Mouse (Mus musculus) gastrocnemius, adult 18-20 months (tissue): ENCODE data around the gene Phf21a. TPM values are rescaled to one million over a fixed set of nuclear protein-coding genes. Genes with fewer than 3 reads are reported as not detected.
A peak's percentile ranks its signal among the peaks of the same experiment; 100 is the strongest.

Source experiments
- DNase-seq: peaks from one replicate; pipeline ENCODE4 v3.0.0; 2021; ENCODE audit warnings: low spot score
- total RNA-seq, 2 experiments: library from RNA; stranded (reverse); gene quantifications; 2 replicates each; pipeline ENCODE4 v1.2.3; 2021

The Phf21a gene
- total RNA-seq, 2 experiments from 2014 or later, result 21.5 to 25.4 TPM

GRCm38 (mm10) chr2:92289335-92289734 lies 196.4 kb downstream of the Phf21a start:
- DNase-seq, result no peak

- DNase-seq, result no peak
Observed at GRCm38 (mm10) chr2:92291526-92291925, 198.6 kb downstream of the Phf21a start.

GRCm38 (mm10) chr2:92296402-92296801 lies 203.5 kb downstream of the Phf21a start:
- peak; percentile 86 for DNase-seq

GRCm38 (mm10) chr2:92299896-92300295 lies 207.0 kb downstream of the Phf21a start:
- DNase-seq, result no peak

- no peak for DNase-seq
Observed at GRCm38 (mm10) chr2:92301849-92302607, 209.1 kb downstream of the Phf21a start.

- DNase-seq, result peak; percentile 21
Observed at GRCm38 (mm10) chr2:92312542-92312941, 219.6 kb downstream of the Phf21a start.

- no peak for DNase-seq
Observed at GRCm38 (mm10) chr2:92314031-92314430, 221.1 kb downstream of the Phf21a start.

GRCm38 (mm10) chr2:92316652-92317051 lies 223.7 kb downstream of the Phf21a start:
- no peak for DNase-seq

GRCm38 (mm10) chr2:92317228-92317627 lies 224.3 kb downstream of the Phf21a start:
- DNase-seq, result no peak

- no peak for DNase-seq
Observed at GRCm38 (mm10) chr2:92322669-92323068, 229.8 kb downstream of the Phf21a start.

GRCm38 (mm10) chr2:92325676-92326075 lies 232.8 kb downstream of the Phf21a start:
- DNase-seq, result no peak

GRCm38 (mm10) chr2:92326221-92326620 lies 233.3 kb downstream of the Phf21a start:
- DNase-seq, result no peak

GRCm38 (mm10) chr2:92327601-92328000 lies 234.7 kb downstream of the Phf21a start:
- no peak for DNase-seq

GRCm38 (mm10) chr2:92328206-92328605 lies 235.3 kb downstream of the Phf21a start:
- no peak for DNase-seq

- peak; percentile 33 for DNase-seq
Observed at GRCm38 (mm10) chr2:92330840-92331239, 237.9 kb downstream of the Phf21a start.

- DNase-seq, result no peak
Observed at GRCm38 (mm10) chr2:92331410-92331809, 238.5 kb downstream of the Phf21a start.

- no peak for DNase-seq
Observed at GRCm38 (mm10) chr2:92331871-92332270, 239.0 kb downstream of the Phf21a start.

- no peak for DNase-seq
Observed at GRCm38 (mm10) chr2:92342418-92342817, 249.5 kb downstream of the Phf21a start.

GRCm38 (mm10) chr2:92347191-92347590 lies 254.3 kb downstream of the Phf21a start:
- DNase-seq, result no peak

- DNase-seq, result peak; percentile 45
Observed at GRCm38 (mm10) chr2:92349589-92350425, 256.9 kb downstream of the Phf21a start.

GRCm38 (mm10) chr2:92350686-92351085 lies 257.8 kb downstream of the Phf21a start:
- DNase-seq, result no peak

GRCm38 (mm10) chr2:92353402-92353801 lies 260.5 kb downstream of the Phf21a start:
- DNase-seq, result no peak

- no peak for DNase-seq
Observed at GRCm38 (mm10) chr2:92354224-92354623, 261.3 kb downstream of the Phf21a start.
